Mouse (Mus musculus): Measurements from ENCODE around the gene Trim37. TPM values are rescaled to one million over a fixed set of nuclear protein-coding genes. Genes with fewer than 3 reads are reported as not detected.

Trim37 gene
- polyA plus RNA-seq, 1 experiment from 2014 or later = 11.1 TPM

DNA sequence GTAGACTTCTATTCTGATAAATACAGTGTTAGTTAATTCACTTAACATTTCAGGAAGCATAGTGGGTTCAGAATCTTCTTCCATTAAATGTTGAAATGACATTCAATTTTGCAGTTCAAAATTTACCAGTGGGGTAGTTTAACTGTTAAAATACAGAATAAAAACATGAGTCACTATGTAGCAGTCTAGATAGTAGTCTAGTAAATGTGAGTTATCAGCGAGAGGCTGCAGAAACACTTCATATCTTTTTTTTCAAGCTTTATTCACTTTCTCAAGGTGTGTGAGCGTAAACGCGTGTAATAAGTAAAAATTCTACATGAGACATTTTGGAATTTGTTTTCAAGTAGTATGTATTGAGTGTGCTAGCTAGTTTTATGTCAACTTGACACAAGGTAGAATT lies 48.2 kb downstream of the Trim37 start:
- H3K4me3 ChIP-seq (ENCODE audit: low read depth, low read length) = no peak overlapping the region
- no peaks in the 10 kb centered on the region for H3K4me1 ChIP-seq (ENCODE audit: insufficient read depth, low read depth, low read length)
- H3K9me3 ChIP-seq (ENCODE audit: low read length) = no peaks in the 10 kb centered on the region
- no peak overlapping the region for H3K9ac ChIP-seq (replicated peaks; ENCODE audit: low read depth)
- TF ChIP-seq EP300 (IDR thresholded peaks at IDR 0.05) = no peak
- TF ChIP-seq CTCF (IDR thresholded peaks at IDR 0.05) = no peak
- no peak overlapping the region for H3K4me2 ChIP-seq (replicated peaks; ENCODE audit: low read depth, low read length)
- no peaks in the 10 kb centered on the region for H3K27me3 ChIP-seq (replicated peaks; ENCODE audit: insufficient read depth, low read length)
- H3K36me3 ChIP-seq (ENCODE audit: insufficient read depth, low read length) = no peaks in the 10 kb centered on the region
- H3K27ac ChIP-seq (ENCODE audit: low read length) = no peak overlapping the region
- 97% methylated on average over 4 of the region's 4 CpGs for WGBS
- ATAC-seq = no peak
- DNase-seq (ENCODE audit: low spot score) = no peak

DNA sequence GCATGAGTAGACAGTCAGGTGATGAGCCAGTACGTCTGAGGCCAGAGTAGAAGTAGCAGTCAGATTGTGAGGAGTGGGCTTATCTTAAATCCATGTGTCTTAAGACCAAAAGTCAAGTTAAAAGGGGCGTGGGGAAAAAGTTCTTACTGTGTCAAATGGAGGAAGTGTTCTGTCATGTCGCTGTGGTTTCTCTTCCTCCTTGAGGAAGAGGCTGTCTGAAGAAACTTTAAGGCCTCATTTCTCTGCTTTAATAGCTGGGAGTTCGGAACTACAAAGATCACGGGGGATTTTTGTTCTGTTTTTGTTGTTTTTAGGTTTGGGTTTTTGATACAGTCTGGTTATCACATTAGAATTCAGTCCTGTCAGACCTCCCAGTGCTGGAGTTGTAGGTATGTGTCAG lies 85.4 kb downstream of the Trim37 start:
- Histone ChIP-seq H3K27me3 (replicated peaks; ENCODE audit: insufficient read depth, low read length) (no peaks in the 10 kb centered on the region), H3K9ac (replicated peaks; ENCODE audit: low read depth) (no peak overlapping the region), H3K4me1 (ENCODE audit: insufficient read depth, low read depth, low read length) (no peaks in the 10 kb centered on the region), H3K36me3 (ENCODE audit: insufficient read depth, low read length) (no peaks in the 10 kb centered on the region), H3K27ac (ENCODE audit: low read length) (no peak overlapping the region), H3K4me3 (ENCODE audit: low read depth, low read length) (no peak overlapping the region), H3K9me3 (ENCODE audit: low read length) (no peaks in the 10 kb centered on the region), H3K4me2 (replicated peaks; ENCODE audit: low read depth, low read length) (no peak overlapping the region)
- 63% methylated on average over 5 of the region's 5 CpGs for whole genome bisulfite sequencing
- DNase-seq (ENCODE audit: low spot score) (no peak), ATAC-seq (no peak)
- no peak for TF ChIP-seq CTCF (IDR thresholded peaks at IDR 0.05)
- TF ChIP-seq EP300 (IDR thresholded peaks at IDR 0.05) = no peak

DNA sequence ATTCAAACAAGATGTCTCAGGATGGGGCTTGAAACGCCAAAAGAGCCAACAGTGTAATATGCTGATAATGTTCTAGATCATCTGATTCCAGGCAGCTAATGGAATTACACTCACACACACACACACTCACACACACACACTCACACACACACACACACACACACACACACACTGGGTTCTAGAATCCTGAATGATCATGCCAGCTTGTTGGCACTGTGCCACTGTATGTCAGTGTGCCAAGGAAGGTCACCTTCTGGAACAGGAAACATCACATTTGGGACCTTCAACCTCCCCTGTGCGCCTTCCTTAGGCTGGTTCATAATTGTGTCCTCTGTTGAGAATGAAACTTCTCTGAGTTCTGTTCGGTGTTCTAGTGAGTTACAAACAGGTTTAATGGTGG lies 95.8 kb downstream of the Trim37 start:
- DNase-seq (ENCODE audit: low spot score) = no peak
- no peaks in the 10 kb centered on the region for H3K9me3 ChIP-seq (ENCODE audit: low read length)
- H3K27ac ChIP-seq (ENCODE audit: low read length) = no peak overlapping the region

DNA sequence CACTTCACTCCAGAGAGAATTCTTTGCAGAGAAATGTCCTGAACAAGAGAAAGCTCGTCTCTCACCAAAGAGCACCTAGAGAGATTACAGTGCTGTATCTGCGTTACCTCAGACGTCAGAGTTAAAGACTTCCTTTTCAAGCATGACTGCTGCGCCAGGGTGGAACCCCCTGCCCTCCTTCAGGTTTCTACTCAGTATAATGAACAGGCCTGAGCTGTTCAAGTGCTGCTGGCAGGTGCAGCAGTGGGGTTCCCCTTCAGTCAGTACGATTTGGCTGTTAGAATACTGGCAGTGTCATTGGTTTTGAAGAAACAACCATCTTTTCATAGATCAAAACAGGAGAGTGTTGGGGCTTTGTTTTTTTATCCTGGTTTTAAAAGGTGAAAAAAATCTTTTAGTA lies 100.2 kb downstream of the Trim37 start:
- H3K36me3 ChIP-seq (ENCODE audit: insufficient read depth, low read length) = no peaks in the 10 kb centered on the region
- no peak for TF ChIP-seq CTCF (IDR thresholded peaks at IDR 0.05)
- TF ChIP-seq EP300 (IDR thresholded peaks at IDR 0.05) = no peak
- DNase-seq (ENCODE audit: low spot score) = no peak
- no peaks in the 10 kb centered on the region for H3K4me1 ChIP-seq (ENCODE audit: insufficient read depth, low read depth, low read length)
- H3K9me3 ChIP-seq (ENCODE audit: low read length) = no peaks in the 10 kb centered on the region
- whole genome bisulfite sequencing = 77% methylated on average over 5 of the region's 5 CpGs
- no peak overlapping the region for H3K4me2 ChIP-seq (replicated peaks; ENCODE audit: low read depth, low read length)
- H3K4me3 ChIP-seq (ENCODE audit: low read depth, low read length) = no peak overlapping the region
- no peaks in the 10 kb centered on the region for H3K27me3 ChIP-seq (replicated peaks; ENCODE audit: insufficient read depth, low read length)
- no peak overlapping the region for H3K27ac ChIP-seq (ENCODE audit: low read length)
- no peak for ATAC-seq
- no peak overlapping the region for H3K9ac ChIP-seq (replicated peaks; ENCODE audit: low read depth)

More for the DNA sequence above, 95.8 kb downstream of the Trim37 start:
- TF ChIP-seq EP300 (IDR thresholded peaks at IDR 0.05) = no peak
- no peak for TF ChIP-seq CTCF (IDR thresholded peaks at IDR 0.05)
- Histone ChIP-seq H3K4me3 (ENCODE audit: low read depth, low read length) (no peak overlapping the region), H3K4me1 (ENCODE audit: insufficient read depth, low read depth, low read length) (0 out of 2 replicates have a peak, but pooled peaks cover 4% of the 10 kb centered on the region), H3K9ac (replicated peaks; ENCODE audit: low read depth) (no peak overlapping the region), H3K27me3 (replicated peaks; ENCODE audit: insufficient read depth, low read length) (no peaks in the 10 kb centered on the region), H3K4me2 (replicated peaks; ENCODE audit: low read depth, low read length) (no peak overlapping the region), H3K36me3 (ENCODE audit: insufficient read depth, low read length) (no peaks in the 10 kb centered on the region)
- ATAC-seq = no peak
- WGBS = 67% methylated on average over 3 of the region's 3 CpGs

DNA sequence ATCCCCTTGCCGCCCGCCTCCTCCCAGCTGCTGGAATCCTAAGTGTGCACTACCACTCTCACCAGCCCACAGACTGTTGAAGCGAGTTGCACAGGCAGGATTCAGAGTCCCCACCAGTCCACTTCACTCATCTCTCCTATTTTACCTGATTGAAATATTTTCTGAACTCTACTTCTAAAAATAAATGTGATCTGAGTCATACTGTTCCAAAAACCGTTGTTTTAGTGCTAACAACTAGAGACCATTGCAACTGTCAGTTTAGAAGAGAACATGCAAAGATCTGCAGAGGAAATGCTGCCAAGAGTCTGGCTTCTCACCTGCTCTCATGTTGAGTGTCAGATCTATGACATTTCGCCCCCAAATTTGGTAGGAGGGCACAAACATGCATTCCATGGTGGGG lies 106.5 kb downstream of the Trim37 start:
- no peak for TF ChIP-seq EP300 (IDR thresholded peaks at IDR 0.05)
- no peak overlapping the region for H3K27ac ChIP-seq (ENCODE audit: low read length)
- H3K9ac ChIP-seq (replicated peaks; ENCODE audit: low read depth) = no peak overlapping the region
- no peaks in the 10 kb centered on the region for H3K9me3 ChIP-seq (ENCODE audit: low read length)
- no peak overlapping the region for H3K4me2 ChIP-seq (replicated peaks; ENCODE audit: low read depth, low read length)
- H3K36me3 ChIP-seq (ENCODE audit: insufficient read depth, low read length) = peaks cover 5% of the 10 kb centered on the region; the same call in 1 of the 2 replicates
- no peaks in the 10 kb centered on the region for H3K4me1 ChIP-seq (ENCODE audit: insufficient read depth, low read depth, low read length)
- WGBS = 84% methylated on average over 5 of the region's 5 CpGs
- no peaks in the 10 kb centered on the region for H3K27me3 ChIP-seq (replicated peaks; ENCODE audit: insufficient read depth, low read length)
- DNase-seq (ENCODE audit: low spot score) (no peak), ATAC-seq (no peak)
- no peak overlapping the region for H3K4me3 ChIP-seq (ENCODE audit: low read depth, low read length)

DNA sequence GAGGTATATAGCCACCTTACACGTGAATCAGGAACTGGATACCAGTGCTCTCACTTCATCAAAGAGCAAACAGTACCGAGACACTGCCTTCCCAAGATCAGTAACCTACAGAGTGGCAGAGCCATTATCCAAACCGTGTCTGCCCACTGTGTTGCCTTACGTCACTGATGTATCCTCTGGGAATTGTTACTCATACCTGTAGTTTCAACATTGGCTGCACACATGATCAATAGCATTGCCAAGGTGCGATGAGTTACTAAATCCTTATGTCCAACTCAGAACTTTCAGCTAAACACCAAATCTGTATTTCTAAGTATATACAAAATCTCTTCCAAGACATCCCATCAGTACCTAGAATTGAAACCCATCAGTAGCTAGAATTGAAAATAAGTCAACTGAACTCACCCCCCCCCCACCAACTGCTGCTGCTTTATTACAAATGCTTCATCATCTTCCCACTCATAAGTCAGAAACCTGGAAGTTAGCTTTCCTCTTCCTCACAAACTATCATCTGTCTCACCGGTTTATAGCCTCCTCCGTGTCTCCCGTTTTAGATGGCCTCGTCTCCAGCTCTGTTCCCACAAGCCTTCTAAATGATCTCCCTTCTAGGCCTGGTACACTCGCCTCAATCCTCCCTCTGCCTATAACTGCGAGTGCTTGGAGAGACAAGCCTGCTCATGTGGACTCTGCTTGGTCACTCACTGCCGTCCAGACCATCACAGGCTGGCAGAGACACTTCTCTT lies 108.0 kb downstream of the Trim37 start:
- 88% methylated on average over 12 of the region's 12 CpGs for WGBS
- ATAC-seq = no peak
- no peak for DNase-seq (ENCODE audit: low spot score)
- Histone ChIP-seq H3K36me3 (ENCODE audit: insufficient read depth, low read length) (peaks cover 5% of the 10 kb centered on the region; the same call in 1 of the 2 replicates), H3K27ac (ENCODE audit: low read length) (no peak overlapping the region), H3K4me2 (replicated peaks; ENCODE audit: low read depth, low read length) (no peak overlapping the region), H3K4me3 (ENCODE audit: low read depth, low read length) (no peak overlapping the region), H3K9ac (replicated peaks; ENCODE audit: low read depth) (no peak overlapping the region), H3K9me3 (ENCODE audit: low read length) (no peaks in the 10 kb centered on the region), H3K4me1 (ENCODE audit: insufficient read depth, low read depth, low read length) (no peaks in the 10 kb centered on the region), H3K27me3 (replicated peaks; ENCODE audit: insufficient read depth, low read length) (no peaks in the 10 kb centered on the region)
- TF ChIP-seq EP300 (IDR thresholded peaks at IDR 0.05) (no peak), CTCF (IDR thresholded peaks at IDR 0.05) (no peak)
